Mouse (Mus musculus) forebrain, embryonic 11.5 days (tissue): ENCODE data around the gene Alox12. TPM values are rescaled to one million over a fixed set of nuclear protein-coding genes. Genes with fewer than 3 reads are reported as not detected.

ENCODE experiments used
- ATAC-seq: fragments of 200-750 bp; cut with Nextera tagmentation; replicated peaks from 2 replicates; pipeline ENCODE4 v1.8.0; 2017; ENCODE audit warnings: moderate TSS enrichment; ENCODE audit not compliant: low FRiP score
- DNase-seq: peaks from one replicate; pipeline ENCODE4 v3.0.0-alpha.2; 2017; ENCODE audit warnings: low spot score
- H3K27ac ChIP-seq: fragments of 300-500 bp; sonication (generic); 2 replicates; pipeline ENCODE4 v1.5.1; 2014; ENCODE audit warnings: low read depth, low read length
- H3K27me3 ChIP-seq: fragments of 300-500 bp; sonication (generic); 2 replicates; pipeline ENCODE4 v1.6.1; 2014; ENCODE audit warnings: mild to moderate bottlenecking, low read length, mixed read lengths; ENCODE audit not compliant: control insufficient read depth, insufficient read depth
- H3K36me3 ChIP-seq: fragments of 300-500 bp; sonication (generic); 2 replicates; pipeline ENCODE4 v1.6.1; 2014; ENCODE audit warnings: mild to moderate bottlenecking, low read length, moderate library complexity, mixed read lengths; ENCODE audit not compliant: control insufficient read depth, insufficient read depth
- H3K4me1 ChIP-seq: fragments of 300-500 bp; sonication (generic); replicated peaks from 2 replicates; pipeline ENCODE4 v1.6.1; 2014; ENCODE audit warnings: low read length, mixed read lengths; ENCODE audit not compliant: control insufficient read depth, insufficient read depth
- H3K4me2 ChIP-seq: fragments of 300-500 bp; sonication (generic); 2 replicates; pipeline ENCODE4 v1.6.1; 2014; ENCODE audit warnings: low read depth, mild to moderate bottlenecking, low read length, moderate library complexity, mixed read lengths; ENCODE audit not compliant: severe bottlenecking
- H3K4me3 ChIP-seq: fragments of 300-500 bp; sonication (generic); 2 replicates; pipeline ENCODE4 v1.5.1; 2014; ENCODE audit warnings: low read depth, low read length
- H3K9ac ChIP-seq: fragments of 300-500 bp; sonication (generic); 2 replicates; pipeline ENCODE4 v1.6.1; 2014; ENCODE audit warnings: low read length
- H3K9me3 ChIP-seq: fragments of 300-500 bp; sonication (generic); 2 replicates; pipeline ENCODE4 v1.6.1; 2016; ENCODE audit warnings: low read length, mixed read lengths; ENCODE audit not compliant: control insufficient read depth
- WGBS: fragments of 180-500 bp; shearing (Covaris S2); extraction: QIAGEN DNeasy Blood & Tissue Kit; methylation state at CpG from one replicate; pipeline ENCODE4 v1.1.7; 2014; 5-methylcytosine and 5-hydroxymethylcytosine counted together
- polyA plus RNA-seq: library from polyadenylated mRNA; unstranded; fragments of >200 nt; fragmentation: Nextera tagmentation; extraction: Ambion mirVana; gene quantifications from 2 replicates; pipeline ENCODE4 v1.2.1, GENCODE M21; 2014

Gene Alox12
- polyA plus RNA-seq, 1 experiment from 2014 or later, result 2.5 TPM

DNA sequence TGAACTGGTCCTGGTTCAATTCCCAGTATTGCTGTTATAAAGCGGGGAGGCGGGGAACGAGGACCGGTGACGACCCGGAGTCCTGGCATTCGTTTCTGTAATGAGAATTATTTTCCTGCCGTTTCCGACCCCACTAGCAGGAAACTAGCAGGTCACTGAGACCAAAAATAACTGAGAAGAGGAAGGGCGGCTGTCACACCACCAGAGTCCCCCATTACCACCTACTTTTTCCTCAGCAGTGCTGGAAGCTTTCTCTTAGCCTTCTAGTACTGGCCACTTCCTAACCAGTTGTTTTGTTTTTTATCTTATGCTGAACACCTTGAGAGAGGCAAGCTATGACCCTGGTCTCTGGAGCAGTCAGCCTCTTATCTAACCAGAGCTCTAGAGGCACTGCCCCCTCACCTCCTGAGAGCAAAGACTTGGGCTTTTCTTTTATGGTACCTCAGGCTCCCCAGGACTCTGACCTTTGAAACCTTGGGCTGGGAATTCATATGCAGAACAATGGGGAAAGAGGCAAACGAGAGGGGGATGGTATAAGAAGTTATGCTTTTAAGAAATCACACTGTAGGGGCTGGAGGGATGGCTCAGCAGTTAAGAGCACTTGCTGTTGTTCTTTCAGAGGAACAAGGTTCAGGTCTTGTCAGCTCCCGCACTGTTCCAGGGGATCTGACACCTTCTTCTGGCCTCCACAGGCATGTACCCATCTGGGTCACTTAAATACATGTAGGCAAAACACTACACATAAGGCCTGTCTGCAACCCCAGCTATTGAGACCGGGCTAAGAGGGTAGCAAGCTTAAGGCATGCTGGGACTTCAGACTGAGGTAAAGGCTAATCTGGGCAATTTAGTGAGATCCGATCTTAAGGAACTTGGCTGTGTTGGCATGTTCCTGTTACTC lies 33.3 kb downstream of the Alox12 start:
- WGBS, result 10% methylated on average over 14 of the region's 14 CpGs
- Histone ChIP-seq H3K36me3 (no peaks in the 10 kb centered on the region), H3K27me3 (peaks cover 16% of the 10 kb centered on the region), H3K9ac (peak overlapping the region; percentile 46), H3K4me2 (peak overlapping the region; percentile 87), H3K27ac (0 out of 2 replicates have a peak overlapping the region, but pooled peaks have one; percentile 31), H3K4me3 (peak overlapping the region; percentile 49), H3K4me1 (peaks cover 16% of the 10 kb centered on the region; the same call in 1 of the 2 replicates), H3K9me3 (no peaks in the 10 kb centered on the region)
- ATAC-seq, result no peak
- peak; percentile 44 for DNase-seq

DNA sequence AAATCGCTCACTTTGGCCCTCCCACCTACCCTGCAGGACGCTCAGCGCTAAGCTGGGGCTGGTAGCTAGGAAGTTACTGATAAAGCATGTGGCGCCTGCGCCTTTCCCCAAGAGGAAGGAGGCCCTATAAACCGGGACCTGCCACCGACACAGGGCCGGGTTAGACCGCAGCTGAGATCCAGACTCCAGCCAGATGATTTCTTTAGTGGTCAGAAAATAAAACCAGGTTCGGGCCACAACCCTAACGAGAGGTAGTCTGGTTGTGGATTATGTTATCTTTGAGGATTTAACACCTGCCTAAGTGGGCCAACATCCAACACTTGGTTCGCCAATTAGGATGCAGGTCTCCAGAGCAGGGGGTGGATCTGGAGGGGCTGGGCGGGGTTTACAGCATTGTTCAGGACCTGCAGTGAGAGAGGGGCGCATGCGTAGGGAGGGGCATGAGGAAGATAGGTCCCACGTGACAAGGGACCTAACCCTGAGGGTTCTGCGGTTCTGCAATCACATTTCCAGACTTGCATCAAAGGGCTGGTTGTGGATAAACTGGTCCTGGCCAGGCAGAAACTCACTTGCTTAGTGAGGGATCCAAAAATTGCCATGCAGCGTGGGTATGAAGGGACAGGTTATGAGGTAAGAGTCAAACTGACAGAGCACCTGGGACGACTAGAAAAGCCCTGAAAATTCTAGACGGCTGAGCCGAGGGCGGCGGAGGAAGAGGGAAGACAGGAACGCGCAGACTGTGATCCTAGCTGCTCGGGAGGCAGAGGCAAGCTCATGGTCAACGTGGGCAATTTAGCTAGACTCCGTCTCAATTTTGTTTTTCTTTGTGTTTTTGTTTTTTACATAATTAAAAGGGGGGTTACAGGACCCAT lies 34.2 kb downstream of the Alox12 start, which contains the start of gene Slc16a13:
Gene Slc16a13, minus strand, starts transcription at position 334 of the 872 bp plus-strand sequence.
- peak within 1 kb of the TSS; percentile 70 for H3K27ac ChIP-seq
- under 1% methylated on average over 28 of the region's 28 CpGs for WGBS
- H3K4me3 ChIP-seq, result peak within 1 kb of the TSS; percentile 49
- peak; percentile 94 for ATAC-seq
- H3K27me3 ChIP-seq, result peaks cover 10% of the 10 kb centered on the region
- no peaks in the 10 kb centered on the region for H3K9me3 ChIP-seq
- peak within 1 kb of the TSS; percentile 76 for H3K9ac ChIP-seq
- peaks cover 12% of the 10 kb centered on the region; the same call in 1 of the 2 replicates for H3K4me1 ChIP-seq
- H3K36me3 ChIP-seq, result no peaks in the 10 kb centered on the region
- peak within 1 kb of the TSS; percentile 87 for H3K4me2 ChIP-seq
- DNase-seq, result peak; percentile 96

DNA sequence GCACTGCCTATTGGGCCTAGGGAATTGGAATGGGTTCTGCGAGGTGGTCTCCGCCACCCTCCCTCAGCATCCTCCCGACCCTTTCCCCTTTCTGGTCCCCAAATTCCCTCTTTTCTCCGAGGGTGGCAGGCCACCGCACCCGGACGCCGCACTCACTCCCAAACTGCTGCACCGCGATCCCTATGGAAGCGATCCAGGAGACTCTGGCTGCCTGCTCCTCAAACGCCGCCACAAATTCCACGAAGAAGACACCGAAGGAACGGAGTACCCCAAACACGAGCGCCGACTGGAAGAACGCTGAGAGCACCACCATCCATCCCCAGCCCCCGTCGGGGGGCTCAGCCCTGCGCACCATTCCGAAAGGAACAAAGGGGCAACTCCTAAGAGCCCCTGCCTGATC lies 34.8 kb downstream of the Alox12 start:
- peaks cover 10% of the 10 kb centered on the region for H3K27me3 ChIP-seq
- peak overlapping the region; percentile 70; the same call in 1 of the 2 replicates for H3K27ac ChIP-seq
- DNase-seq, result peak; percentile 60
- 1% methylated on average over 24 of the region's 24 CpGs for WGBS
- peak overlapping the region; percentile 76 for H3K9ac ChIP-seq
- H3K36me3 ChIP-seq, result no peaks in the 10 kb centered on the region
- H3K4me3 ChIP-seq, result peak overlapping the region; percentile 49
- peak overlapping the region; percentile 87 for H3K4me2 ChIP-seq
- H3K9me3 ChIP-seq, result no peaks in the 10 kb centered on the region
- ATAC-seq, result no peak
- peaks cover 12% of the 10 kb centered on the region; the same call in 1 of the 2 replicates for H3K4me1 ChIP-seq

DNA sequence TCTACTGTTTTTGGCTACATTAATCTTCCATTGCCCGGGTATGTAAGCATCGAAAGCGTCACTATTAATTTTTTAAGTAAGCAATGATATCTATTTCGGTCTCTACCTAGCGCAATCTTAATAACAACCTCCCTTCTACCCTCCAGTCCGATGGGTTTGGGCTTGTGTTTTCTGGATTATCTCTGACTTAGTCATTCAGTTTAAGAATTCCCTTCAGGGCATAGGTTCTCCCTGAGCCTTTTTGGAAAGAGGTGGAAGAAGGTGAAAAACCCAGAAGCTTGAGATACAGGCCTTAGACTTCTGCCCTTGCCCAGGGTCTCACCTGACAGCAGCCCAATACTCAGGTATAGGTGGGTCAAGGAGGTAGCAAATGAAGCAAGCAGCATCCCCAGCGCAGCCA lies 35.3 kb downstream of the Alox12 start:
- H3K36me3 ChIP-seq, result no peaks in the 10 kb centered on the region
- no peak overlapping the region for H3K27ac ChIP-seq
- H3K27me3 ChIP-seq, result peaks cover 14% of the 10 kb centered on the region
- DNase-seq (no peak), ATAC-seq (no peak)
- no peaks in the 10 kb centered on the region for H3K9me3 ChIP-seq
- peak overlapping the region; percentile 49 for H3K4me3 ChIP-seq
- 52% methylated on average over 7 of the region's 7 CpGs for WGBS
- peak overlapping the region; percentile 76 for H3K9ac ChIP-seq
- H3K4me2 ChIP-seq, result peak overlapping the region; percentile 87
- peaks cover 12% of the 10 kb centered on the region; the same call in 1 of the 2 replicates for H3K4me1 ChIP-seq

DNA sequence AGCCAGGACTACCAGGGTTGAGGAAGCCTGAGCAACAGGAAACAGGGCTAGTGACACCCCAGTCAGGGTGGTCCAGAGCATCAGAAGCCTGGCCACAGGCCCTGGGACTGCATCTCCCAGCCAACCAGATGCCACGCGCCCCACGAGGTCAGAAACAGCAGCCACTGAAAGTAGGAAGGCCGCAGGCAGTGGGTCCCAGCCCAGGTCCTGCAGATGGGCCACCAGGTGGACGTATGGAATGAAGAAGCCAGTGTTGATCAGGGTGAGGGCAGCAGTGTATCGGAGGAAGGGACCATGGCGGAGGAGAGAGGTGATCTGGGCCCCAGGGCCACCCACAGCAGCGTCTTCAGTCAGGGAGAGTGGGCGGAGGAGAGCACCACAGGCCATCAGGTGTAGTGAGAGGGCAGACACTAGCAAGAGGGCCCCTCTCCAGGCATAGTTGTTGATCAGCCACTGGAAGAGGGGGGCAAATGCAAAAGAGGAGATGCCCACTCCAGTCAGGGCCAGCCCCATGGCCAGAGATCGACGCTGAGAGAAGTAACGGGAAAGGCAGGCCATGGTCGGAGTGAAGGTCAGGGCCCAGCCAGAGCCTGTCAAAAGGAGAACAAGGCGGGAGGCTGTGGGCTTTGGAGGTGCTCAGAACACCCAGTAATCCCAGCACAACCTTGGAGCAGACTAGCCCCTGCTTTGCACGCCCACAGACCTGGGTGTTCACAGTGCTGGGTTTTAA lies 36.2 kb downstream of the Alox12 start:
- Histone ChIP-seq H3K4me3 (no peak overlapping the region), H3K9ac (no peak overlapping the region), H3K27ac (no peak overlapping the region), H3K4me1 (peaks cover 17% of the 10 kb centered on the region), H3K4me2 (0 out of 2 replicates have a peak overlapping the region, but pooled peaks have one; percentile 87), H3K27me3 (peaks cover 24% of the 10 kb centered on the region), H3K9me3 (no peaks in the 10 kb centered on the region), H3K36me3 (no peaks in the 10 kb centered on the region)
- 89% methylated on average over 15 of the region's 15 CpGs for WGBS
- DNase-seq, result peak; percentile 52
- no peak for ATAC-seq

DNA sequence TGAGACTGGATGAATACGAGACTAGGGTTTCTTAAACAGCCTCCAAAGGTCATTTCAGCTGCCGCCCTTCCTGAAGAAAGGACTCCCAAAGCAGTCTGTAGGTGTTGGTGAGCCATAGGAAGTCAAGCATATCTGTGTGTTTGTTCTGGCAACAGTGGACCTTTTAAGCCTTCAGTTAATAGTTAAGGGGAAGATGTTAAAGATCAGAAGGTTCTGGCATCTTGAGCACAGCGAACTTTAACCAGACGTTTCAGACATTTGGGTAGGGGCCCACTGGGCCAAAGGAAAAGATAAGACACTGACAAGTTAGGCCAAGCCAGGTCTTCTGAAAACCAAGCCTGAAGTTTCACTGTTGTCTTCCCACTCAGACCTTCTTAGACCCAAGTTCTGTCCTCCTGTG lies 37.1 kb downstream of the Alox12 start:
- DNase-seq, result peak; percentile 32
- Histone ChIP-seq H3K36me3 (no peaks in the 10 kb centered on the region), H3K4me3 (no peak overlapping the region), H3K4me1 (peaks cover 20% of the 10 kb centered on the region), H3K4me2 (no peak overlapping the region), H3K27me3 (peaks cover 32% of the 10 kb centered on the region), H3K9ac (no peak overlapping the region), H3K27ac (no peak overlapping the region), H3K9me3 (no peaks in the 10 kb centered on the region)
- no peak for ATAC-seq
- 92% methylated on average over 4 of the region's 4 CpGs for WGBS

DNA sequence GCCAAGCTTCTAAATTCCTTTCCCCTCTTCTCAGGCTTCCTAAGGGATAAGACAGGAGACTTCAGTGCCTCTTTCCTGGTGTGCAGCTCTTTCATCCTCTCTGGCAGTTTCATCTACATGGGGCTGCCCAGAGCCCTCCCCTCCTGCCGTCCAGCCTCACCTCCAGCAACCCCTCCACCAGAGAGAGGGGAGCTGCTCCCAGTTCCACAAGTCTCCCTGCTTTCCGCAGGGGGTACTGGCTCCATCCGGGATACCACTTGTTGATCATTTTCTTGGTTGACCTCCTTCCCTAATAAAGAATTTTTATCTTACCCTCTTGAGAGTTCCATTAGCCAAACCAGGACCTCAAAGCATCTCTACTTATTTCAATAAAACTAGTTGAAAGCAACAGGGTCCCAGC lies 39.0 kb downstream of the Alox12 start:
- DNase-seq (peak; percentile 49), ATAC-seq (no peak)
- H3K27ac ChIP-seq, result no peak overlapping the region
- H3K36me3 ChIP-seq, result no peaks in the 10 kb centered on the region
- 52% methylated on average over 3 of the region's 3 CpGs for WGBS
- H3K9ac ChIP-seq, result no peak overlapping the region
- peaks cover 12% of the 10 kb centered on the region for H3K4me1 ChIP-seq
- no peak overlapping the region for H3K4me2 ChIP-seq
- peaks cover 32% of the 10 kb centered on the region for H3K27me3 ChIP-seq
- no peak overlapping the region for H3K4me3 ChIP-seq
- H3K9me3 ChIP-seq, result no peaks in the 10 kb centered on the region

DNA sequence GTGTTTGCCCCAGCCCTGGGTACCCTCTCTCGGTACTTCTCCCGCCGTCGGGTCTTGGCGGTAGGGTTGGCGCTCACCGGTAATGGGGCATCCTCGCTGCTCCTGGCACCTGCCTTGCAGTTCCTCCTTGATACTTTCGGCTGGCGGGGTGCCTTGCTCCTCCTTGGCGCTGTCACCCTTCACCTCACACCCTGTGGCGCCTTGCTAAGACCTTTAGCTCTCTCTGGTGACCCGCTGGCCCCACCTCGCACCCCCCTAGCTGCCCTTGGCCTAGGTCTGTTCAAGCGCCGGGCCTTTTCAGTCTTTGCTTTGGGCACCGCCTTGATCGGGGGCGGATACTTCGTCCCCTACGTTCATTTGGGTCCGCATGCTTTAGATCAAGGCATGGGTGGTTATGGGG lies 39.9 kb downstream of the Alox12 start:
- Histone ChIP-seq H3K4me3 (no peak overlapping the region; the same call in 1 of the 2 replicates), H3K4me2 (no peak overlapping the region), H3K9me3 (no peaks in the 10 kb centered on the region), H3K9ac (no peak overlapping the region), H3K27me3 (peaks cover 32% of the 10 kb centered on the region), H3K27ac (no peak overlapping the region), H3K36me3 (no peaks in the 10 kb centered on the region), H3K4me1 (peaks cover 10% of the 10 kb centered on the region)
- 8% methylated on average over 22 of the region's 22 CpGs for WGBS
- ATAC-seq (no peak), DNase-seq (peak; percentile 52)
